ENCODE assay signal across 9 mouse cellular contexts in genomic region chr5:64879241-64879640, GRCm38 (mm10). TPM values are rescaled to one million over a fixed set of nuclear protein-coding genes. Genes with fewer than 3 reads are reported as not detected.
A peak's percentile ranks its signal among the peaks of the same experiment; 100 is the strongest.
DNase-seq lines count a peak whose midpoint lies in the region; ATAC-seq and TF ChIP-seq lines count a peak whose summit lies in the region.
"Had no signal": no experiment of that assay in that cellular context is flagged by ENCODE, and none has a peak within 500 bp of the region (broad histone marks: within the 10 kb centered on the region; RNA-seq: fewer than 3 reads in every experiment).

No protein-coding gene starts in this region.

- H3K9me3 ChIP-seq in forebrain, embryonic 10.5 days: peaks cover 6% of the 10 kb centered on the region; the same call in 1 of the 2 replicates
- no peaks in the 10 kb centered on the region; the same call in 1 of the 2 replicates for H3K9me3 ChIP-seq in forebrain, embryonic 16.5 days (ENCODE audit: control insufficient read depth, low read length)
- no peaks in the 10 kb centered on the region for H3K9me3 ChIP-seq in kidney, embryonic 15.5 days (replicated peaks)
- H3K9me3 ChIP-seq in kidney, embryonic 14.5 days (ENCODE audit: control insufficient read depth, low read length): peaks cover 6% of the 10 kb centered on the region; the same call in 1 of the 2 replicates
- no peaks in the 10 kb centered on the region for H3K9me3 ChIP-seq in liver, embryonic 14.5 days (ENCODE audit: control insufficient read depth, low read length)

- H3K4me3 ChIP-seq in forebrain, embryonic 10.5 days: no peak overlapping the region
- H3K4me3 ChIP-seq in forebrain, embryonic 16.5 days (replicated peaks; ENCODE audit: low read length): no peak overlapping the region
- no peak overlapping the region for H3K4me3 ChIP-seq in kidney, embryonic 15.5 days (replicated peaks)
- H3K4me3 ChIP-seq in kidney, embryonic 14.5 days (ENCODE audit: low read length): no peak overlapping the region
- H3K4me3 ChIP-seq in embryonic fibroblast, embryonic 13.5 days (ENCODE audit: insufficient read depth, low read length): no peak overlapping the region
- no peak overlapping the region for H3K4me3 ChIP-seq in liver, embryonic 14.5 days (ENCODE audit: insufficient read depth in 1 of 2, low read depth in 2 of 2, low read length in 2 of 2)

- H3K36me3 ChIP-seq in forebrain, embryonic 10.5 days (replicated peaks): no peaks in the 10 kb centered on the region
- no peaks in the 10 kb centered on the region for H3K36me3 ChIP-seq in forebrain, embryonic 16.5 days (ENCODE audit: control insufficient read depth, insufficient read depth)
- no peaks in the 10 kb centered on the region for H3K36me3 ChIP-seq in kidney, embryonic 15.5 days
- H3K36me3 ChIP-seq in kidney, embryonic 14.5 days (ENCODE audit: control insufficient read depth, insufficient read depth, low read length): no peaks in the 10 kb centered on the region
- H3K36me3 ChIP-seq in liver, embryonic 14.5 days (replicated peaks; ENCODE audit: control insufficient read depth, insufficient read depth, low read depth): no peaks in the 10 kb centered on the region

- H3K9ac ChIP-seq in forebrain, embryonic 16.5 days (replicated peaks; ENCODE audit: low read depth, low read length): no peak overlapping the region
- no peak overlapping the region for H3K9ac ChIP-seq in kidney, embryonic 15.5 days
- H3K9ac ChIP-seq in kidney, embryonic 14.5 days (ENCODE audit: low read depth, low read length): no peak overlapping the region
- H3K9ac ChIP-seq in liver, embryonic 14.5 days (replicated peaks): no peak overlapping the region

- WGBS in forebrain, embryonic 10.5 days: 57% methylated on average over 3 of the region's 3 CpGs
- WGBS in forebrain, embryonic 16.5 days: 51% methylated on average over 3 of the region's 3 CpGs
- WGBS in kidney, embryonic 15.5 days: 49% methylated on average over 3 of the region's 3 CpGs
- 48% methylated on average over 3 of the region's 3 CpGs for WGBS in kidney, embryonic 14.5 days
- WGBS in liver, embryonic 14.5 days (ENCODE audit: insufficient replicate concordance): 35% methylated on average over 3 of the region's 3 CpGs

- no peaks in the 10 kb centered on the region for H3K27me3 ChIP-seq in forebrain, embryonic 10.5 days (ENCODE audit: poor library complexity, severe bottlenecking)
- H3K27me3 ChIP-seq in forebrain, embryonic 16.5 days (replicated peaks; ENCODE audit: control insufficient read depth, insufficient read depth, low read length): no peaks in the 10 kb centered on the region
- H3K27me3 ChIP-seq in kidney, embryonic 15.5 days: no peaks in the 10 kb centered on the region
- no peaks in the 10 kb centered on the region for H3K27me3 ChIP-seq in kidney, embryonic 14.5 days (ENCODE audit: control insufficient read depth, insufficient read depth, low read length)
- no peaks in the 10 kb centered on the region for H3K27me3 ChIP-seq in liver, embryonic 14.5 days (ENCODE audit: control insufficient read depth, insufficient read depth, low read length)

- no peak for ATAC-seq in forebrain, embryonic 16.5 days
- ATAC-seq in kidney, embryonic 15.5 days (replicated peaks; ENCODE audit: low FRiP score): no peak
- ATAC-seq in kidney, embryonic 14.5 days (ENCODE audit: low FRiP score, low TSS enrichment): no peak
- peak; percentile 50 for ATAC-seq in liver, embryonic 14.5 days (ENCODE audit: insufficient read depth)

- peaks cover 56% of the 10 kb centered on the region for H3K4me1 ChIP-seq in forebrain, embryonic 10.5 days
- peaks cover 18% of the 10 kb centered on the region for H3K4me1 ChIP-seq in forebrain, embryonic 16.5 days (replicated peaks; ENCODE audit: control insufficient read depth, insufficient read depth, low read length)
- H3K4me1 ChIP-seq in kidney, embryonic 15.5 days: peaks cover 42% of the 10 kb centered on the region
- peaks cover 27% of the 10 kb centered on the region for H3K4me1 ChIP-seq in kidney, embryonic 14.5 days (ENCODE audit: control insufficient read depth, insufficient read depth, low read length)
- peaks cover 19% of the 10 kb centered on the region for H3K4me1 ChIP-seq in embryonic fibroblast, embryonic 13.5 days (ENCODE audit: control insufficient read depth, insufficient read depth, low read length)
- H3K4me1 ChIP-seq in liver, embryonic 14.5 days (replicated peaks; ENCODE audit: control insufficient read depth in 2 of 2, insufficient read depth in 2 of 2, low read length in 1 of 2): peaks cover 0 to 19% of the 10 kb centered on the region in 2 experiments; a peak in 2 of 4 replicates

- no peak for DNase-seq in forebrain, embryonic 10.5 days (ENCODE audit: extremely low spot score, low spot score)
- no peak for DNase-seq in liver, embryonic 14.5 days (ENCODE audit: low read depth in 3 of 3, low spot score in 3 of 3)
- DNase-seq in ovary, postnatal 36 days (ENCODE audit: low spot score): no peak
- DNase-seq in left cerebral cortex, postnatal 25 days (ENCODE audit: low spot score in 2 of 2): no peak
- DNase-seq: adrenal gland, postnatal 25 days had no signal

- TF ChIP-seq POLR2A in embryonic fibroblast, embryonic 13.5 days (IDR thresholded peaks at IDR 0.05; ENCODE audit: low read depth, low read length): no peak

- intact Hi-C loops in left cerebral cortex, postnatal 25 days (cut with DNase I): no loop called here

- TF ChIP-seq CTCF in embryonic fibroblast, embryonic 13.5 days (IDR thresholded peaks at IDR 0.05; ENCODE audit: borderline replicate concordance, insufficient read depth, low read length): no peak
- TF ChIP-seq CTCF in liver, embryonic 14.5 days (IDR thresholded peaks at IDR 0.05; ENCODE audit: low read depth): no peak

- peak overlapping the region; percentile 87 for H3K27ac ChIP-seq in forebrain, embryonic 10.5 days
- H3K27ac ChIP-seq in forebrain, embryonic 16.5 days (ENCODE audit: low read length): no peak overlapping the region
- H3K27ac ChIP-seq in kidney, embryonic 15.5 days: peak overlapping the region; percentile 89
- no peak overlapping the region for H3K27ac ChIP-seq in kidney, embryonic 14.5 days (ENCODE audit: low read depth, low read length)
- peak overlapping the region; percentile 96 for H3K27ac ChIP-seq in embryonic fibroblast, embryonic 13.5 days (ENCODE audit: insufficient read depth, low read length)
- peak overlapping the region; percentile 17; the same call in 1 of the 2 replicates for H3K27ac ChIP-seq in liver, embryonic 14.5 days

- H3K4me2 ChIP-seq in forebrain, embryonic 16.5 days (ENCODE audit: low read length): no peak overlapping the region
- no peak overlapping the region for H3K4me2 ChIP-seq in kidney, embryonic 15.5 days
- no peak overlapping the region for H3K4me2 ChIP-seq in kidney, embryonic 14.5 days (replicated peaks; ENCODE audit: low read depth, low read length)
- H3K4me2 ChIP-seq in liver, embryonic 14.5 days (ENCODE audit: low read depth): no peak overlapping the region

- no peak for TF ChIP-seq EP300 in liver, embryonic 14.5 days (IDR thresholded peaks at IDR 0.05; ENCODE audit: low read depth)

RNA-seq across cellular contexts. Expression of gene Tlr1, which starts 54.1 kb away (rescaled TPM):
- 0.58 and 0.62 TPM in 2 replicates for polyA plus RNA-seq in forebrain, embryonic 10.5 days (2016; fragmentation: Nextera tagmentation; extraction: Ambion mirVana)
- 0.22 and 0.47 TPM in 2 replicates for polyA plus RNA-seq in forebrain, embryonic 16.5 days (2015; fragmentation: Nextera tagmentation; extraction: Ambion mirVana)
- 0.65 and 1.0 TPM in 2 replicates for polyA plus RNA-seq in kidney, embryonic 15.5 days (2015; fragmentation: Nextera tagmentation; extraction: Ambion mirVana)
- polyA plus RNA-seq in kidney, embryonic 14.5 days (2014; fragmentation: Nextera tagmentation; extraction: Ambion mirVana): 0.70 and 0.89 TPM in 2 replicates
- 0.23 and 1.1 TPM in 2 replicates for polyA plus RNA-seq in embryonic fibroblast, embryonic 13.5 days (2011; ENCODE audit: insufficient read length, low read depth, missing spikeins)
- 1.1 and 1.4 TPM in 2 replicates for polyA plus RNA-seq in liver, embryonic 14.5 days (2012; rRNA removed)
- 1.1 and 1.4 TPM in 2 replicates for polyA plus RNA-seq in liver, embryonic 14.5 days (2014; fragmentation: Nextera tagmentation; extraction: Ambion mirVana)
- under 1 TPM; 0.39 to 0.46 TPM for total RNA-seq in left cerebral cortex, postnatal 25 days (2021)

Comparison
In these comparisons a context has a peak if more than half of its experiments do, and no peak if none do; other contexts are left out.
1. H3K27ac ChIP-seq: peak in forebrain, embryonic 10.5 days (single experiment), kidney, embryonic 15.5 days (single experiment), embryonic fibroblast, embryonic 13.5 days (single experiment) and liver, embryonic 14.5 days (single experiment); none in forebrain, embryonic 16.5 days (single experiment) and kidney, embryonic 14.5 days (single experiment).